8 mouse cellular contexts compared by ENCODE assay signal in genomic region chr2:168072436-168073131, GRCm38 (mm10). TPM values are rescaled to one million over a fixed set of nuclear protein-coding genes. Genes with fewer than 3 reads are reported as not detected.
A peak's percentile ranks its signal among the peaks of the same experiment; 100 is the strongest.
DNase-seq lines count a peak whose midpoint lies in the region; ATAC-seq and TF ChIP-seq lines count a peak whose summit lies in the region.

No protein-coding gene starts in this region.

- H3K9me3 ChIP-seq in embryonic facial prominence, embryonic 13.5 days = no peaks in the 10 kb centered on the region
- H3K9me3 ChIP-seq in heart, embryonic 16.5 days (replicated peaks; ENCODE audit: control insufficient read depth, low read length) = no peaks in the 10 kb centered on the region
- no peaks in the 10 kb centered on the region for H3K9me3 ChIP-seq in lung, embryonic 16.5 days (ENCODE audit: control insufficient read depth, low read length)
- H3K9me3 ChIP-seq in stomach, postnatal 0 days (ENCODE audit: control insufficient read depth, low read length) = no peaks in the 10 kb centered on the region

- no peak overlapping the region for H3K4me3 ChIP-seq in C2C12 (ENCODE audit: insufficient read depth, poor library complexity, severe bottlenecking)
- no peak overlapping the region for H3K4me3 ChIP-seq in embryonic facial prominence, embryonic 13.5 days
- 0 out of 2 replicates have a peak overlapping the region, but pooled peaks have one; percentile 10 for H3K4me3 ChIP-seq in heart, embryonic 16.5 days (ENCODE audit: low read length)
- H3K4me3 ChIP-seq in lung, embryonic 16.5 days (ENCODE audit: low read length) = no peak overlapping the region
- no peak overlapping the region for H3K4me3 ChIP-seq in stomach, postnatal 0 days (ENCODE audit: low read depth, low read length)

- peak overlapping the region; percentile 16 for H3K4me2 ChIP-seq in embryonic facial prominence, embryonic 13.5 days
- peak overlapping the region; percentile 49 for H3K4me2 ChIP-seq in heart, embryonic 16.5 days (ENCODE audit: low read depth, low read length)
- H3K4me2 ChIP-seq in lung, embryonic 16.5 days (ENCODE audit: low read depth, low read length) = no peak overlapping the region
- no peak overlapping the region for H3K4me2 ChIP-seq in stomach, postnatal 0 days (replicated peaks; ENCODE audit: low read depth)

- H3ac ChIP-seq in C2C12 (ENCODE audit: control insufficient read depth, insufficient read length, low read depth) = no peak overlapping the region

- WGBS in embryonic facial prominence, embryonic 13.5 days = 4% methylated on average over 12 of the region's 12 CpGs
- 10% methylated on average over 9 of the region's 12 CpGs for WGBS in heart, embryonic 16.5 days
- WGBS in lung, embryonic 16.5 days = 5% methylated on average over 10 of the region's 12 CpGs
- 23% methylated on average over 7 of the region's 12 CpGs for WGBS in stomach, postnatal 0 days

- TF ChIP-seq EP300 in stomach, postnatal 0 days (optimal IDR thresholded peaks at IDR 0.05) = no peak

- no peaks in the 10 kb centered on the region for H3K27me3 ChIP-seq in C2C12 (ENCODE audit: control insufficient read depth, insufficient read depth, insufficient read length)
- H3K27me3 ChIP-seq in embryonic facial prominence, embryonic 13.5 days = peaks cover 3% of the 10 kb centered on the region; the same call in 1 of the 2 replicates
- H3K27me3 ChIP-seq in heart, embryonic 16.5 days (ENCODE audit: control insufficient read depth, insufficient read depth, low read length) = no peaks in the 10 kb centered on the region
- no peaks in the 10 kb centered on the region for H3K27me3 ChIP-seq in lung, embryonic 16.5 days (ENCODE audit: control insufficient read depth, insufficient read depth, low read depth, low read length)
- no peaks in the 10 kb centered on the region for H3K27me3 ChIP-seq in stomach, postnatal 0 days (ENCODE audit: control insufficient read depth, insufficient read depth, low read length)

- no peak for TF ChIP-seq CTCF in C2C12 (IDR thresholded peaks at IDR 0.05; ENCODE audit: control insufficient read depth, insufficient read depth, insufficient read length)
- TF ChIP-seq CTCF in stomach, postnatal 0 days (IDR thresholded peaks at IDR 0.05; ENCODE audit: low read depth) = no peak

- peaks cover 13% of the 10 kb centered on the region for H3K4me1 ChIP-seq in embryonic facial prominence, embryonic 13.5 days
- H3K4me1 ChIP-seq in heart, embryonic 16.5 days (ENCODE audit: control insufficient read depth, insufficient read depth, low read length) = peaks cover 23% of the 10 kb centered on the region
- peaks cover 8% of the 10 kb centered on the region for H3K4me1 ChIP-seq in lung, embryonic 16.5 days (replicated peaks; ENCODE audit: control insufficient read depth, insufficient read depth, low read length)
- 0 out of 2 replicates have a peak, but pooled peaks cover 2% of the 10 kb centered on the region for H3K4me1 ChIP-seq in stomach, postnatal 0 days (replicated peaks; ENCODE audit: control insufficient read depth, insufficient read depth)

- no peak for ATAC-seq in embryonic facial prominence, embryonic 13.5 days (ENCODE audit: insufficient number of reproducible peaks, insufficient read depth, low FRiP score, low TSS enrichment, low read depth)
- ATAC-seq in heart, embryonic 16.5 days (replicated peaks; ENCODE audit: extremely low read depth, insufficient read depth, low FRiP score) = peak; percentile 85
- peak; percentile 85 for ATAC-seq in lung, embryonic 16.5 days (ENCODE audit: low read depth)
- peak; percentile 67 for ATAC-seq in stomach, postnatal 0 days (ENCODE audit: low FRiP score, low TSS enrichment)

- no peaks in the 10 kb centered on the region for H3K79me2 ChIP-seq in C2C12 (ENCODE audit: control insufficient read depth, insufficient read depth)

- H3K27ac ChIP-seq in embryonic facial prominence, embryonic 13.5 days = peak overlapping the region; percentile 12; the same call in 1 of the 2 replicates
- H3K27ac ChIP-seq in heart, embryonic 16.5 days (ENCODE audit: low read length) = peak overlapping the region; percentile 88
- peak overlapping the region; percentile 89 for H3K27ac ChIP-seq in lung, embryonic 16.5 days (ENCODE audit: low read length)
- H3K27ac ChIP-seq in stomach, postnatal 0 days (replicated peaks) = 0 out of 2 replicates have a peak overlapping the region, but pooled peaks have one; percentile 18

- no peaks in the 10 kb centered on the region for H3K36me3 ChIP-seq in C2C12 (ENCODE audit: control insufficient read depth, insufficient read depth)
- H3K36me3 ChIP-seq in embryonic facial prominence, embryonic 13.5 days = no peaks in the 10 kb centered on the region
- H3K36me3 ChIP-seq in heart, embryonic 16.5 days (ENCODE audit: control insufficient read depth, insufficient read depth) = no peaks in the 10 kb centered on the region
- H3K36me3 ChIP-seq in lung, embryonic 16.5 days (ENCODE audit: control insufficient read depth, insufficient read depth, low read length) = no peaks in the 10 kb centered on the region
- no peaks in the 10 kb centered on the region for H3K36me3 ChIP-seq in stomach, postnatal 0 days (ENCODE audit: control insufficient read depth, insufficient read depth, low read length)

- DNase-seq in cerebellum, postnatal 36 days = peak; percentile 12 to 20
- DNase-seq in cerebellum, adult 18-20 months = no peak
- peak; percentile 62 for DNase-seq in stomach, postnatal 0 days (ENCODE audit: low spot score)
- DNase-seq in layer of hippocampus, adult 8-10 months (ENCODE audit: low spot score in 2 of 2) = no peak

- H3K79me3 ChIP-seq in C2C12 (ENCODE audit: low read depth) = no peaks in the 10 kb centered on the region

- no peak overlapping the region for H3K9ac ChIP-seq in embryonic facial prominence, embryonic 13.5 days
- H3K9ac ChIP-seq in heart, embryonic 16.5 days (ENCODE audit: low read length) = peak overlapping the region; percentile 47; the same call in 1 of the 2 replicates
- no peak overlapping the region for H3K9ac ChIP-seq in lung, embryonic 16.5 days (ENCODE audit: low read length)
- H3K9ac ChIP-seq in stomach, postnatal 0 days (ENCODE audit: low read length) = no peak overlapping the region; the same call in 1 of the 2 replicates

TF ChIP-seq in C2C12, 6 proteins besides CTCF, POLR2A, EP300 and RAD21:
- TF ChIP-seq USF1 (IDR thresholded peaks at IDR 0.05; ENCODE audit: low read depth) (no peak), MYOD1 (IDR thresholded peaks at IDR 0.05; ENCODE audit: control insufficient read depth, insufficient read length, low read depth) (peak; percentile 75)
TF ChIP-seq in C2C12: peak in this region for 1.

RNA-seq across cellular contexts. Expression of gene Pard6b, which starts 8.2 kb away (rescaled TPM):
- polyA plus RNA-seq in C2C12 (2012; fragmentation: generic; extraction: Trizol) = 0.33 TPM
- polyA plus RNA-seq in embryonic facial prominence, embryonic 13.5 days (2015; fragmentation: Nextera tagmentation; extraction: Ambion mirVana) = 3.0 and 3.9 TPM in 2 replicates
- 5.4 and 6.7 TPM in 2 replicates for polyA plus RNA-seq in heart, embryonic 16.5 days (2015; fragmentation: Nextera tagmentation; extraction: Ambion mirVana)
- 11.4 and 12.6 TPM in 2 replicates for polyA plus RNA-seq in lung, embryonic 16.5 days (2015; fragmentation: Nextera tagmentation; extraction: Ambion mirVana)
- polyA plus RNA-seq in stomach, postnatal 0 days (2015; fragmentation: Nextera tagmentation; extraction: Ambion mirVana) = 11.8 and 12.3 TPM in 2 replicates
- 1 to 10 TPM; 3.4 to 4.5 (median 4.1) TPM for total RNA-seq in layer of hippocampus, adult 8-10 months (2022)

Comparison
In these comparisons a context has a peak if more than half of its experiments do, and no peak if none do; other contexts are left out.
1. DNase-seq: peak in cerebellum, postnatal 36 days (2 of 2) and stomach, postnatal 0 days (single experiment); none in cerebellum, adult 18-20 months (0 of 2) and layer of hippocampus, adult 8-10 months (0 of 2).
2. H3K27ac ChIP-seq: peak in every context shown above with its lines; median percentile 89 in lung, embryonic 16.5 days; 88 in heart, embryonic 16.5 days; 18 in stomach, postnatal 0 days; 12 in embryonic facial prominence, embryonic 13.5 days.
3. H3K4me2 ChIP-seq: peak in embryonic facial prominence, embryonic 13.5 days (single experiment) and heart, embryonic 16.5 days (single experiment); none in lung, embryonic 16.5 days (single experiment) and stomach, postnatal 0 days (single experiment).